Mouse (Mus musculus) CD4-positive, CD25-positive, alpha-beta regulatory T cell, adult 4 months (primary cell): ENCODE measurements around the gene Ccdc57. TPM values are rescaled to one million over a fixed set of nuclear protein-coding genes. Genes with fewer than 3 reads are reported as not detected.

Experiments
- ATAC-seq: one replicate; pipeline ENCODE4 v1.8.0; 2017
- polyA plus RNA-seq, 2 experiments: library from polyadenylated mRNA; unstranded; fragments of 100-300 nt; shearing (Covaris generic); gene quantifications; one replicate each; pipeline ENCODE4 v1.2.1; 2017

The Ccdc57 gene
- polyA plus RNA-seq = 1 to 10 TPM in 1 of 2 experiments, under 1 TPM in 1; 0.12 to 1.1 TPM

DNA sequence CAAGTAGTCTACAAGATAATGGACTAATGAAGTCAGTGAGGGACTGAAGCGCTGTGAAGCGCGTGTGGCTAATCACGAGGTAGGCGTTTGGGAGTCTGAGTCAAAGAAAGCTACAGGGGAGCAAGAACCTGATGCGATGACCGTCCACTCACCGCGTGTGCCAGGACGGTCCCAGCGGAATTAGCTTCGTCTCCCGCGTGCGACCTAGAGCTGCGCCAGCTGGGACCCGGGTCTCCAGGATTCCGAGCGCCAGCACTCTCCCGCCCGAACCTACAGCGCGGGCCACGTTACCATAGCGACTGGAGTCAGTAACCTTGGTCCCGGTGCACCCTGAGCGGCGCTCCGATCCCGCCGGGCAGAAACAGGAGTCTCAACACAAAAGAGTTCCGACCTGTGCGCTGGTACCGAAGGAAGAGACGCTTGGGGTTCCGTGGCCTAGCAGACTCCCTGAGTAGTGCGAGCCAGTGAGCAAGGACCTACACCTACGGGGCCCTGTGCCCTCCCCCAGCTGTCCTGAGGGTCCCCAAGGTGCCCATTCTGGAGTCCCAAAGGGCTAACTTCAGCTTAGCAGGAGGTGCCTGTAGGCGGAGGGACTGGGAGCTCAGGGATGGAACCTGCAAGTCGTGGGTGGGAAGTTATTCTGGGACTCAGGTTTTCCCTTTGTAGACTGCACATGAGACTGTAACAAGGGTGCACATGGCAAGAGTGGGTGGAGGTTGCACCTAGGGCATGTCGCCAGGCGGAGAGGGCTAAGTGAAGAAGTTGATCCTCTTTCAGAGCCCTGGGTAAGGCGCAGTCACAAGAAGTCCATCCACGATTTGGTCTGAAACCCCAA, at the start of gene Ccdc57:
Gene Ccdc57 (minus strand): TSS at position 309 of the 835 bp plus-strand sequence.
- peak; percentile 95 for ATAC-seq

DNA sequence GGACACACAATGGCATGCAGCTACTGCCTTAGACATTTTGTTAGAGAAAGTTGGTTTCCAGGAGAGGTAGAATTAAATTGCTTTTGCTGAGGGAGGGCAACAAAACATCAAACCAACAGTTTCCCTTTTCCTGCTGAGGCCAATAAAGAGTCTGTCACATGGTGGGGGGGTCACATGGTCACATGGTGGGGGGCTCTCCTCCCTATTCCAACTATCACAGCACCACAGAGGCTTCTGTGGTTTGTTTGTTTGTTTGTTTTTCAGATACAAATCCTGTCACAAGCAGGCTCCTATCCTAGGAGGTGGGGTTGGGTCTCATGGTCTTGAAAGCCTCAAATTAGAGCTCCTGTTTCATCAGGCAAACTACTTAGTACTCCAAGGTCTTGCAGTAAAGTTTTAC, 49.8 kb upstream of the Ccdc57 start:
- no peak for ATAC-seq

DNA sequence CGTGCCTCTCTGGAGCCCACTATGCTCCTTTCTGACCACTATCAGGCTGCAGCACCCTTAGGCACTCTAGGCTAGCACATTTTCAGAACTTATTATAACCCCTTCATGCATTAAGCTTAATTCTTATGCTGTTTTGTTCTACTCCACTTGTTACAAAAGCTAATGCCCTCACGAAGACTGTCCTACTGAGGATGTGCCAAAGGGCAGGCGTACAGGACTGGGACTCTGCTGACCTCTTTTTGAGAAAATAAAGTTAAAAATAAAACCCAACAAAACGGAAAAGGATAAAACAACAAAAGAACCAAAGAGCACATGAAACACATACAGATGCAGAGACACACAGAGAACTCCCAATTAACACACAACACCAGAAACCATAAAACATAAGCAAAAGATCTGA, 49.0 kb upstream of the Ccdc57 start:
- no peak for ATAC-seq

DNA sequence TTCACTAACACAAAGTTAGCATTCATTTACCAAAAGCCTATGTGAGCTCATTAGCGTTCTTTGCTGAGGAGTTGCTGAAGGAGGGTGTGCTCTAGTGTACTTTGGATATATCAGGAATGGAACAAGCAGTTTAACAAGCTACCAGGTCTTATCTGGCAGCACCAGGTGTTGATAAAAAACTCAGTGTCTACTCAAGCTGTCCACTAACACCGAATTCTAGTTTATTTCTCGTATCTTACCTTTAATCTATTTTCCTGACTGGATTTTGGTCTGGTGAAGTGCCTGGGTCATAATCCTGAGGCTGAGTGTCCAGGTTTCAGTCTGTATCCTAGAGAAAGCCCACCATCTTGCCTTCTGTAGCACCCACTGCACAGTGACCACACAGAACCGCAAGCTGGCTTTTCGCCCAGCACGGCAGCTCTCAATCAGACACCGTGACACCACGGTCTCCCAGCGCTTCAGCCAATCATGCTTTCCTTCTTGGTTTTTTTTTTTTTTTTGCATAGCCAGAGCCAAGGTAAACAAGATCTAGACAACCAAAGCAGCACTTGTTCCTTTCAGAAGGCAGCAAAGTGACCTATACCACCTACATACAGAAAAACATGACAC, 47.9 kb upstream of the Ccdc57 start:
- ATAC-seq = no peak

DNA sequence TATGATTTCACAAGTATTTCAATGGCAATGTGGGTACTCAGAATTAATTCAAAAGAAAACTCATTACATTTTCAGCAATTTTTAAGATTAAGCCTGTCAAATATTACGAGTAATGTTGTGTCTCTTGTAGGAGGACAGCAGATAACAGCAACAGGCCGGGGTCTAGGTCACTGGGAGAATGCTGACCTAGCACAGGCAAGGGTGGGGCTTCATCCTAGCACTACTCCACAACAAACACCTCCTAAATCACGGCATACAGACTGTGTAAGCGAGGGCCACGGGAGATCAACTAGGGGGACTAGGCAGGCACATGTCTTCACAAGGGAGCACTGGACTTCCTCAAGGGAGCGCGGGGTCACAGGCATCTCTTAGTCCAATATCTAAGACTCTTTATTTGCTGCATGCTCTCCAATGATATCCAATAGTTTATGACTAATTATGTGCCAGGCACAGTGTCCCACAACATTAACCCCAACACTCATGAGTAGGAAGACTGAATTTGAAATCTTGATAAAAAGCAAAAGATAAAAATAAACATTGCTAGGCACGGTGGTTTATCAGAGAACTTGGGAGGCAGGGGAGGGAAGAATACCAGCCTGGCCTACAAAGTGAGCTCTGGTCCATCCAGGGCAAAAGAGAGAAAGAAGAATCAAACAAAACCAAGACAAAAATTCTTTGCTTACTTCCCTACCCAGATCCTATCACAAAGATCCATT, 47.2 kb upstream of the Ccdc57 start:
- no peak for ATAC-seq

DNA sequence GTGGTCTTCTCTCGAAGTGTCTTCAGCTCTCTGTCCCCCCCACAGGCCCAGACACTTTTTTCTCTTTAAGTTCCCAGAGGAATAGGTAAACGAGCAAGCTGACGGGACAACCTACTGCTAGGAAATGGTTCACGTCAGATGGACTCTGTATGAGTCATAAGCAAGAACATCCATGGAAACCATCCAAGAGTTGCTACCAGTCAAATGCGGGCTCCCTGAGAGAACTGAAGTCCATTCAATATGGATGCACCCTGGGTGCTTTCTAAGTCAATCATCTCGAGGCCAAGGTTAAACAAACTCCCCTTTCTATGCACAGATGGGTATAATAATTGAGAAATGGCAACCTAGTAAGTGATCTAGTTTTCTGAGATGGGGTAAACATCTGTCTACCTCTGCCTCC, 40.6 kb upstream of the Ccdc57 start:
- ATAC-seq = no peak

DNA sequence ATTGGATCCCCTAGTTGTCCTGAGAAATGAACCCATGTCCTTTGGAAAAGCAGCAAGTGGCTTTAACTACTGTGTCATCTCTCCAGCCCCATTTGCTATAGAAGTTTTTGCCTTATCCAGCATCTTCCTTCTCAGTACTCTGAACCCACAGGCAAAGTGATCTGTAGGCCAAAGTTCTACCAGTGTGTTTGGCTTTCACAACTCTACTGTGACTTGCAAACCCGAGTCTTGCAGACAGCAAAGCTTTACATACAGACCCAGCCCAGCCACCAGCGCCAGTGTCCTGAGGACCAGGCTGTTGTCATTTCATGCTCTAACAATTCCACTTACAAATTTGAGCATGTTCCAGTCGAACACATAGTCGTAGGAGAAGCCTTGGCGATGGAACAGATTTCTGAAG, 38.6 kb upstream of the Ccdc57 start:
- ATAC-seq = no peak

DNA sequence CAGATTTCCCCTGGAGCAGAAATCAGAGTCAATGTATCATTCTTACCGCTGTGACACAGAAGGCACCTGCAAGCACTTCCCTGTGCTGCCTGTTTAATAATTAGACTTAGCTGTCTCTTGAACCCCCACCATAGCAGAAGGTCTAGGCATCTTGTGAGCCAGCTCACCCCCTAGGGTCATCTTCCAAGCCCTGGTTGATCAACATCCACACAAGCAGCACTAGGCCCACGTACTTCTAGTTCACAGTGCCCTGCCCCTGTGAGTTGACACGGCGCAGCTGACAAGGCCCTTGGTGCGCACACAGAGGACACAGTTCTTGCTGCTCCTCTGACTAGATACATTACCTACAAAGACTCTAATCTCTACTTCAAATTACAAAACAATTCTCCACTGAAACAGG, 37.1 kb upstream of the Ccdc57 start:
- ATAC-seq = no peak

DNA sequence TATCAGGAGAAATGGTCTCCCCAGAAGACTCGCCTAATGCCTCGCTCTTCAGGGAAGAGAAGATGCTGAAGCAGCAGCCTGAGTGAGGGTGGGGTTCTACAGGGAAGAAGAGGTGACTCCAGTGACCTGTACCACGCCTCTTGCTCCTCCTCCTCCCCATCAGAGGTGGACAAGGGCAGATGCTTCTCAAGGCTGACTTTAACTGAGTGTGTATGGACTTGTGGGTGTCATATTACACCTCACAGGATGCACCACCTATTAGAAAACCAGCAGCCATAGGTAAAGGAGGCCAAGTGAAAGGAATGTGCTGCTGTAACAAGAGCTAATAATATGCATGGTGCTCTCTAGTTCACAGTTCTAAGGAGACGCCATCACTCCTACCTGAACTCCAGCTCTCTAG, 32.9 kb upstream of the Ccdc57 start:
- no peak for ATAC-seq

DNA sequence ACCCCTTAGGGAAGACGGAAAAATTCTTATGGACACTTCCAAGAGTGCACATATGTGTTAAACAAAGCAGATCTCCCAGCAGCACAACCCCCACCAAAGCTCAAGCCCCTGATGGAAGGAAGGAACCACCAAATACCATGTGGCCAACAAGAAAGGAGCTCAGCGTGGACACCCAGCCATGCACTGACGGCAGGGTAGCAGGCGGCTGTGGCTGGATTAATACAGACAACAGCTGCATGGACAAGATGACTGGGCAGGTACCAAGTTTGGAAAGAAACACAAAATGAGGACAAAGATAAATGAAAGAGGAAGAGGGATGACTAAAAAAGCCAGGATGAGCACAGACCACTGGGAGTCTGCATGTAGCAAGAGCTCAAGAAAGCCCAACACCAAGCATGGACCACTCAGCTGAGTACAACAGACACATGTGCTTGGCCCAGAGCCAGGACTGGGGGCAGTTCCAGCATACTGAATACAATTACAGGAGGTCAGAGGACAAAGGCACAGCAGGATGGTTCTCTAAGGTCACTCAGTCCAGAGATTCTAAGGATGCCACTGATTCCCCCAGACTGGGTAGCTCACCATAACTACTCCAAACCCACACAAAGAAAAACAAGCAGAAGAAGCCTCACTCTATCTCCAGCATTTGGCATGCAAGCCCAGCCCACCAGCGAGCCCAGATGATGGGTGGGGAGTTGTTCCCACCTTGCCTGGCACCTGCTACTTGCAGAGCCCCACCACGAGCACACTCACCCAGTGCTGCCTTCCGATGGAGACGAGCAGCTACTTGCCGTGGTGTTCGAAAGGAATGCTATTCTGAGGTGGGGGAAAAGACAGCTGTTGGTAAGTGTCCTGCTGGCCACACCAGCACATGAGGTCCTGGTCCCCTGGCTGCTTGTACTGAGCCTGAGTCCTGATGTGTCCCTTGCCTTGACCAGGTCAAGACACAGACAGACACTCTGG, 31.8 kb upstream of the Ccdc57 start:
- no peak for ATAC-seq

DNA sequence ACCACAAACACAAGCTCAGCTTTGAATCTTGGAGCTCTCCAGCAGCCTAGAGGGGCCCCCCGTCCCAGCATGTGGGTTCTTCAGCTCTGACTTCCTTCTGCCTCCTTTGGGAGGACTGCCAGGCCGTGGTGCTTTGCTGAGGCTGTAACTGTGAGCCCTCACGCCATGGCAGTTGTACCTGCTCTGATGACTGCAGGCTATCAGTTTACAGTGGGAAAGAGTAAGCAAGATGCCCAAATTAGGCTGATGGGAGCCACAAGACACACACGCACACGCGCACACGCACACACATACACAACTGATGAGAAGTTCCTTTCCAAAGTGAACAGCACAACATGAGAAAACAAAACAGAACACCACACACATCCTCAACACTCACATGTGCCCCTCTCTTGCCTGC, 30.2 kb upstream of the Ccdc57 start:
- ATAC-seq = no peak

DNA sequence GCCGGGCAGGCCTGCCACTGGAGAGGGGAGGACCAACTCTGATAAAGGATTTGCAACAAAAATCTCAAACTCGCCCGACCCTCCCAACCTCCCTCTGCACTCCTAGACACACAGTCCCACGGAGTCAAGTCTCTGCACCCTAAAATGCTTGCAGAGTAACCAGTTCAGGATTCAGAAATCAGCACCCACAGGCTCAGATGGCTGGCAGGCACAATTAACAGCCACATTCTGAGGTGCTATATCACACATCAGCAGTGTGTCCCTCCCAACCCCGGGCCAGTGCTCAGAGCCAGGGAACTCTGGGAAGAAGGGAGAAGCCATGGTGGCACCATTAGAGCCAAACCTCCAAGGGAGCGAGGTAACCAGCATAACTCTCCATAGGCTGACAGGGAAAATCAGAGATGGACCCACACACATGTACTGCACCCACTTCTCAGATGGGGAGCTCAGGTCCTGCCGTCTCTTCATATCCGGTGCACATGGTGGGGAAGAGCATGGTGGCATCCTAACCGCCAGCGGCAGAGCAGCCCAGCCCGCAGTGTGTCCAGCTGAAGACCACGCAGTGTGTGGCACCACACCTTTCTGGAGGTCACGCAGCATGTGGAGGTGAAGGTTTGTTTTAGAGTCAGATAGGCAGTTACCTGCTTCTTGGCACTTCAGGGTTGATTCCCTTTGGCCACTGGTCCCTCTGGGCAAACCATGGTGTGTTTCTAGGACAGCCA, 29.5 kb upstream of the Ccdc57 start:
- ATAC-seq = no peak

DNA sequence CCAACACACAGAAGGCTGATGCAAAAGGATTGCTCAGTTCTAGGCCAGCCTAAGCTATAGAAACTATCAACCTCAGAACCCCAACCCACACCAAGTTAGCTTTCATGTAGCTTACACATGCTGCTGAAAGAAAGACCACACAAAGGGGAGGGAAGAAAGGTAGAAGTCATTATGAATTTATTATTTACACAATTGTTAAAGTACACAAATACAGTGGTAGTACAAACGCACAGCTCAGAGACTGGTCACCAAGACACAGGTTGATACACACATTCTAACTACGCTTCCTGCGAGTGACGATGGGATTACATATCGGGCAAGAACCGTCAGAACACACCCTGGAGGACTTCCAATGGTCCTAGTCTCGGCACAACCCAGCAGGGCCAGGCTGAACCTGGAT, 28.9 kb upstream of the Ccdc57 start:
- ATAC-seq = no peak

DNA sequence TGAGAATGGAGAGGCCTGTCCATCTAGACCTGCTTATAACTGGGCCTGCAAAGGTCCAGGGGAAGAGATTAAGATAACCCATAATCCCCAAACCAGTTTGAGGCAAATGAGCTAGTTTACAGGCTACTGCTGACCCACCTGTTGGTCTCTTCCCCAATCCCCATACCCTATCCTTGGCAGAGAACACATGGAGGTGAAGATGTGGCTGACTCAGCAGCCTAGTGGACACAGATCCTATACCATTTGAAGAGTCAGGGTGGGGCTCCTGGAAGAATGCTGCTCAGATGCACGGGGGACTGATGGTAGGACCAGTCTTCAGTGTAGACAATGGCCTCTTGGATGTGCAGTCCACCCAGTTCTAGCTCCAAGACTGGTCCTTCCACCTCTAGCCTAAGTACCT, 27.6 kb upstream of the Ccdc57 start:
- ATAC-seq = no peak

DNA sequence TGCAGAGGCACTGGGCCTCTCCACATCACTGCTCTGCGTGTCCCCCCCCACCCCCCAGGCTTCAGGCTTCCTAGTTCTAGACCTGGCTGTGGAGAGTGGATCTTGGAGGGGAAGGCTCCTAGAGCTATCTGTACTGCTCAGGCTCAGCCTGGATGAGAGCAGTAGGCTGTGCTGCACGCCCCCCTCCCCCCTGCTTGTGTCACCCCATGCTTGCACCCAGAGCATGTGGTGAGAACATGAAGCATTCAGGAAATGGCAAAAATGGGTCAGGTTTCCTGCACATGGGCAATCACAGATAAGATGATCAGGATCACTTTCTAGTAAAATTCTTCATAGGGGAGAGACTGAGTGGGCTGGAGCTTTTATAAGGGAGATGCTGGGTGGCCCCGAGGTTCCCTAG, 26.9 kb upstream of the Ccdc57 start:
- ATAC-seq = no peak

DNA sequence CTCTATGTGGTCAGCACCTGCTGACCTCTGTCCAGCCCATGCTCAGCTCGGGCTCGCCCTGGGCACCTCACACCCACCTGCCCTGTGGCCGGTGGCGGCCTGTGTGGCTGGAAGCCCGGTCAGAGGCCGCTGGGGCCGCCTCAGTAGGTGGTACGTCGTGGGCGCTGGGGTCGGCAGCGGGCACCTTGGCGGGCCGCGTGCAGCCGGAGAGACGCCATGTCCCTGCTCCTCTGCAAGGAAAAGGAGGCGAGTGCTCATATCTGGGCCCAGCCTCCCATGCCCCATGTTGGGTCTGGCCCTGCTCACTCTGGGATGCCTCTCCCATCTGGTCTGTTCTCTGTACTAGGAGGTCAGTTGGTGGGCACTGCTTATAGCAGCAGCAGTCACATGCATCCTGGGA, 26.4 kb upstream of the Ccdc57 start:
- no peak for ATAC-seq

DNA sequence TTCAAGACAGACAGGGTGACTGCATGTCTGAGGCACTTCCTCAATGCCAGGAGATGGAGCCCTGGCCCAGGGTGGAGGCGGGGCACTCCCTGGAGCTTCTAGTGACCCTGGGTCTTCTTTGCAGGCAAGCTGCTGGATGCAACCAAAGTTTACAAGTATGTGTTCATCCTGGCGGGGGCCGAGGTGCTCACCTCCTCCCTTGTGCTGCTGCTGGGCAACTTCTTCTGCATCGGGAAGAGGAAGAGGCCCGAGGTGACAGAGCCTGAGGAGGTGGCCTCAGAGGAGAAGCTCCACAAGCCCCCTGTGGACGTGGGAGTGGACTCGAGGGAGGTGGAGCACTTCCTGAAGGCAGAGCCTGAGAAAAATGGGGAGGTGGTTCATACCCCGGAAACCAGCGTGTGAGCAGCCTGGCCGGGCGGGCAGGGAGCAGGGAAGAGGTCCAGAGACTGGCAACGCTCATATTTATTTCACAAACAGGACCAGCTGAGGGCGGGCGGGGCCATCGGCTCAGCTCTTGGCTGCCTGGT, 25.1 kb upstream of the Ccdc57 start:
- ATAC-seq = no peak

DNA sequence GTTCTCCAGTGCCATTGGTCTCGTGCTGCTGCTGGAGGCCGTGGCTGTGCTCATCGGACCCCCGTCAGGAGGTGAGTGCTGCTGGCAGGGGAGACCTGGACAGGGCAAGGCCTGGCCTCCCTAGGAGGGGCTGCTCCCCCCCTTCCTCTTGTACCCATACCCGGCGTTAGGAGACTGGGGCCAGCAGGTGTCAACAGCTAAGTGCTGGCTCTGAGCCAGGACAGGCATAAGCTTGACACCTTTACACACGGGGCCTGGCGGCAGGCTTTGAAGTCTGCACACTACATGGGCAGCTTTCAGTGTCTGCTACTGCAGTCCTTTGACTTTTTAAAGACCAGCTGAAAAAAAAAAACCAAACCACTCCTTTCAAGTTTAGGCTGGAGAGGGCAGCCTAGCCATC, 24.4 kb upstream of the Ccdc57 start:
- ATAC-seq = no peak

DNA sequence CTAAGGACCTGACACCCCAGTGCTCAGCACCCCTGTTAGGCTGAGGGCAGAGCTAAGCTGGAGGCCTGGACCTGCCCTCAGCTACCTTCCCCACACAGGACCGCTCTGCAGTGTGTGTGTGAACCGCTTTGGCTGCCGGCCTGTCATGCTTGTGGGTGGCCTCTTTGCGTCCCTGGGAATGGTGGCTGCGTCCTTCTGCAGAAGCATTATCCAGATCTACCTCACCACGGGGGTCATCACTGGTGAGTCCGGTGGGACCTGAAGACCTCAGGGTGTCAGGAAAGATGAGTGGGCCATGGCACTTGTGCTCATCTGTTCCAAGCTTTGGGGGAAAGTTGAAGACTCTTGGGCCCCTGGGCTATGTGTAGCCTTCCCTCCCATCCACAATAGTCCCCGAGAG, 23.0 kb upstream of the Ccdc57 start:
- no peak for ATAC-seq

DNA sequence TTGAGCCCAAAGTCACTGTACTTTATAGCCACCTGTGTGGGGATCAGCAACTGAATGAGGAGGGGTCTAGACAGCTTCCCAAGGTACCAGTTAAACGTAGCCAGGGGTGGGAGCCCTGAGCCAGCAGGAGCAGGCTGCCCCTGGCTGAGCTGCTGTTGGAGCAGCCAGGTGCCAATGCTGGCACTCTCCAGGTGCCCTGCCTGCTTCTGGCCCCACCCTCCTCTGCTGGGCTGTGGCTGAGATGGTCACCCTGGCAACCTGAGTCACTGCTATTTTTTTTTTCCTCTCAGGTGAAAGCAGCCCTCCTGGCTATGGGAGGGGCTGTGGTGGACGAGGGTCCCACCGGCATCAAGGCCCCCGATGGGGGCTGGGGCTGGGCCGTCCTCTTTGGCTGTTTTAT, 22.3 kb upstream of the Ccdc57 start:
- no peak for ATAC-seq
